Mouse (Mus musculus): ENCODE data around the gene Ppp1r10. TPM values are rescaled to one million over a fixed set of nuclear protein-coding genes. Genes with fewer than 3 reads are reported as not detected.

Ppp1r10 gene
- polyA plus RNA-seq, 1 experiment from 2014 or later = 60.5 TPM

MicroRNA genes within 50 kb of the gene (microRNA counts, 519-probe panel; counts per million panel counts)
- microRNA mmu-miR-1894-3p (341 counts per million, percentile 65 among the panel's probes with 10 or more counts), microRNA mmu-miR-1894-5p (341 counts per million, percentile 65 among the panel's probes with 10 or more counts), microRNA mmu-miR-877 (341 counts per million, percentile 65 among the panel's probes with 10 or more counts)

Small RNA genes within 50 kb of the gene (microRNA-seq; reads per million reads assigned to microRNA genes)
- 1.5 reads per million for gene Gm28033
- gene Mir1894 = not detected
- 251 reads per million, percentile 56 among the genes with 10 or more reads in this experiment for gene Mir877

Other genes starting within 250 kb of the Ppp1r10 start
- gene Vars2, start 248.8 kb upstream of the Ppp1r10 start, polyA plus RNA-seq (2016; fragmentation: Nextera tagmentation; extraction: Ambion mirVana) = 19.3 and 20.2 TPM in 2 replicates
- gene Gtf2h4, start 242.7 kb upstream of the Ppp1r10 start, polyA plus RNA-seq (2016; fragmentation: Nextera tagmentation; extraction: Ambion mirVana) = 59.3 and 62.3 TPM in 2 replicates
- gene Ddr1, start 211.8 kb upstream of the Ppp1r10 start, polyA plus RNA-seq (2016; fragmentation: Nextera tagmentation; extraction: Ambion mirVana) = 105 and 112 TPM in 2 replicates
- gene Ier3, start 94.8 kb upstream of the Ppp1r10 start, polyA plus RNA-seq (2016; fragmentation: Nextera tagmentation; extraction: Ambion mirVana) = 4.6 and 5.3 TPM in 2 replicates
- 49.7 and 51.6 TPM in 2 replicates for gene Flot1, start 93.2 kb upstream of the Ppp1r10 start, polyA plus RNA-seq (2016; fragmentation: Nextera tagmentation; extraction: Ambion mirVana)
- 1,607 and 1,608 TPM in 2 replicates for gene Tubb5, start 78.1 kb upstream of the Ppp1r10 start, polyA plus RNA-seq (2016; fragmentation: Nextera tagmentation; extraction: Ambion mirVana)
- gene Mdc1, start 74.9 kb upstream of the Ppp1r10 start, polyA plus RNA-seq (2016; fragmentation: Nextera tagmentation; extraction: Ambion mirVana) = 26.9 and 29.3 TPM in 2 replicates
- gene Nrm, start 55.1 kb upstream of the Ppp1r10 start, polyA plus RNA-seq (2016; fragmentation: Nextera tagmentation; extraction: Ambion mirVana) = 81.9 and 84.0 TPM in 2 replicates
- gene Ppp1r18, start 50.8 kb upstream of the Ppp1r10 start, polyA plus RNA-seq (2016; fragmentation: Nextera tagmentation; extraction: Ambion mirVana) = 21.3 and 21.6 TPM in 2 replicates
- 59.6 and 60.3 TPM in 2 replicates for gene Dhx16, start 36.6 kb upstream of the Ppp1r10 start, polyA plus RNA-seq (2016; fragmentation: Nextera tagmentation; extraction: Ambion mirVana)
- 29.8 and 32.4 TPM in 2 replicates for gene 2310061I04Rik, start 19.0 kb upstream of the Ppp1r10 start, polyA plus RNA-seq (2016; fragmentation: Nextera tagmentation; extraction: Ambion mirVana)
- gene Atat1, start 6.4 kb upstream of the Ppp1r10 start, polyA plus RNA-seq (2016; fragmentation: Nextera tagmentation; extraction: Ambion mirVana) = 102 and 105 TPM in 2 replicates
- 98.2 and 107 TPM in 2 replicates for gene Mrps18b, start within 50 bp of the Ppp1r10 start, polyA plus RNA-seq (2016; fragmentation: Nextera tagmentation; extraction: Ambion mirVana)
- 114 and 129 TPM in 2 replicates for gene Abcf1, start 53.3 kb downstream of the Ppp1r10 start, polyA plus RNA-seq (2016; fragmentation: Nextera tagmentation; extraction: Ambion mirVana)
- gene Gnl1, start 63.4 kb downstream of the Ppp1r10 start, polyA plus RNA-seq (2016; fragmentation: Nextera tagmentation; extraction: Ambion mirVana) = 66.9 and 68.8 TPM in 2 replicates
- 45.6 and 48.3 TPM in 2 replicates for gene Prr3, start 63.8 kb downstream of the Ppp1r10 start, polyA plus RNA-seq (2016; fragmentation: Nextera tagmentation; extraction: Ambion mirVana)
- 3.1 and 3.5 TPM in 2 replicates for gene H2-T24, start 104.1 kb downstream of the Ppp1r10 start, polyA plus RNA-seq (2016; fragmentation: Nextera tagmentation; extraction: Ambion mirVana)
- 2.1 and 3.3 TPM in 2 replicates for gene H2-T23, start 116.4 kb downstream of the Ppp1r10 start, polyA plus RNA-seq (2016; fragmentation: Nextera tagmentation; extraction: Ambion mirVana)
- gene H2-T22, start 126.3 kb downstream of the Ppp1r10 start, polyA plus RNA-seq (2016; fragmentation: Nextera tagmentation; extraction: Ambion mirVana) = 6.8 and 8.1 TPM in 2 replicates
- not detected in 2 replicates for gene Gm6034, start 126.5 kb downstream of the Ppp1r10 start, polyA plus RNA-seq (2016; fragmentation: Nextera tagmentation; extraction: Ambion mirVana)
- gene Gm11127, start 141.9 kb downstream of the Ppp1r10 start, polyA plus RNA-seq (2016; fragmentation: Nextera tagmentation; extraction: Ambion mirVana) = not detected in 2 replicates
- not detected in 2 replicates for gene Gm19684, start 205.2 kb downstream of the Ppp1r10 start, polyA plus RNA-seq (2016; fragmentation: Nextera tagmentation; extraction: Ambion mirVana)
- gene Gm7030, start 213.0 kb downstream of the Ppp1r10 start, polyA plus RNA-seq (2016; fragmentation: Nextera tagmentation; extraction: Ambion mirVana) = not detected in 2 replicates